Mouse (Mus musculus): ENCODE results near the gene Ptma. TPM values are rescaled to one million over a fixed set of nuclear protein-coding genes. Genes with fewer than 3 reads are reported as not detected.
"Not testable (repeated sequence)": the region's sequence is repeated elsewhere in the genome, so short reads cannot be mapped to it uniquely, and the experiment has no call there.

Gene Ptma
- polyA plus RNA-seq, 1 experiment = 672 TPM

GRCm38 (mm10) chr1:86529590-86529989, 3.1 kb downstream of the Ptma start:
- H3K4me3 ChIP-seq (replicated peaks; ENCODE audit: insufficient read depth, low read depth, low read length) = no peak overlapping the region
- TF ChIP-seq POLR2A (IDR thresholded peaks at IDR 0.05; ENCODE audit: borderline replicate concordance, insufficient read depth, low read length) (no peak), CTCF (IDR thresholded peaks at IDR 0.05; ENCODE audit: borderline replicate concordance, insufficient read depth, low read depth, low read length) (no peak)
- H3K27me3 ChIP-seq (ENCODE audit: control insufficient read depth, insufficient read depth, low read length) = no peaks in the 10 kb centered on the region
- whole genome bisulfite sequencing = 18% methylated on average over 4 of the region's 4 CpGs
- H3K27ac ChIP-seq (ENCODE audit: insufficient read depth, low read length) = peak overlapping the region; percentile 27
- DNase-seq = peak in 1 of 2 experiments; percentile 33
- H3K4me1 ChIP-seq (ENCODE audit: control insufficient read depth, insufficient read depth, low read length) = peaks cover 14% of the 10 kb centered on the region; the same call in 1 of the 2 replicates

GRCm38 (mm10) chr1:86530871-86531546, 4.5 kb downstream of the Ptma start:
- no peak for TF ChIP-seq CTCF (IDR thresholded peaks at IDR 0.05; ENCODE audit: borderline replicate concordance, insufficient read depth, low read depth, low read length)
- TF ChIP-seq POLR2A (IDR thresholded peaks at IDR 0.05; ENCODE audit: borderline replicate concordance, insufficient read depth, low read length) = no peak
- WGBS = 17% methylated on average over 4 of the region's 4 CpGs
- H3K27me3 ChIP-seq (ENCODE audit: control insufficient read depth, insufficient read depth, low read length) = no peaks in the 10 kb centered on the region
- peak; percentile 32 to 45 for DNase-seq
- no peak overlapping the region for H3K4me3 ChIP-seq (replicated peaks; ENCODE audit: insufficient read depth, low read depth, low read length)
- peaks cover 10% of the 10 kb centered on the region; the same call in 1 of the 2 replicates for H3K4me1 ChIP-seq (ENCODE audit: control insufficient read depth, insufficient read depth, low read length)
- no peak overlapping the region for H3K27ac ChIP-seq (ENCODE audit: insufficient read depth, low read length)

GRCm38 (mm10) chr1:86531547-86532321, 5.2 kb downstream of the Ptma start:
- WGBS = 25% methylated on average over 13 of the region's 13 CpGs
- DNase-seq = no peak
- no peak overlapping the region for H3K4me3 ChIP-seq (replicated peaks; ENCODE audit: insufficient read depth, low read depth, low read length)
- no peaks in the 10 kb centered on the region for H3K27me3 ChIP-seq (ENCODE audit: control insufficient read depth, insufficient read depth, low read length)
- TF ChIP-seq CTCF (IDR thresholded peaks at IDR 0.05; ENCODE audit: borderline replicate concordance, insufficient read depth, low read depth, low read length) = no peak
- no peak for TF ChIP-seq POLR2A (IDR thresholded peaks at IDR 0.05; ENCODE audit: borderline replicate concordance, insufficient read depth, low read length)
- peaks cover 10% of the 10 kb centered on the region; the same call in 1 of the 2 replicates for H3K4me1 ChIP-seq (ENCODE audit: control insufficient read depth, insufficient read depth, low read length)
- peak overlapping the region; percentile 27; the same call in 1 of the 2 replicates for H3K27ac ChIP-seq (ENCODE audit: insufficient read depth, low read length)

GRCm38 (mm10) chr1:86532362-86533051, 6.0 kb downstream of the Ptma start:
- Histone ChIP-seq H3K4me3 (replicated peaks; ENCODE audit: insufficient read depth, low read depth, low read length) (no peak overlapping the region), H3K27ac (ENCODE audit: insufficient read depth, low read length) (no peak overlapping the region), H3K4me1 (ENCODE audit: control insufficient read depth, insufficient read depth, low read length) (peaks cover 10% of the 10 kb centered on the region; the same call in 1 of the 2 replicates), H3K27me3 (ENCODE audit: control insufficient read depth, insufficient read depth, low read length) (no peaks in the 10 kb centered on the region)
- TF ChIP-seq CTCF (IDR thresholded peaks at IDR 0.05; ENCODE audit: borderline replicate concordance, insufficient read depth, low read depth, low read length) = peak; percentile 94
- no peak for TF ChIP-seq POLR2A (IDR thresholded peaks at IDR 0.05; ENCODE audit: borderline replicate concordance, insufficient read depth, low read length)
- DNase-seq = peak; percentile 89 to 96
- WGBS = 15% methylated on average over 11 of the region's 11 CpGs

GRCm38 (mm10) chr1:86533411-86534130, 7.0 kb downstream of the Ptma start:
- no peaks in the 10 kb centered on the region for H3K27me3 ChIP-seq (ENCODE audit: control insufficient read depth, insufficient read depth, low read length)
- DNase-seq = no peak
- H3K27ac ChIP-seq (ENCODE audit: insufficient read depth, low read length) = no peak overlapping the region
- H3K4me1 ChIP-seq (ENCODE audit: control insufficient read depth, insufficient read depth, low read length) = peaks cover 10% of the 10 kb centered on the region; the same call in 1 of the 2 replicates
- H3K4me3 ChIP-seq (replicated peaks; ENCODE audit: insufficient read depth, low read depth, low read length) = no peak overlapping the region
- TF ChIP-seq POLR2A (IDR thresholded peaks at IDR 0.05; ENCODE audit: borderline replicate concordance, insufficient read depth, low read length) = no peak
- TF ChIP-seq CTCF (IDR thresholded peaks at IDR 0.05; ENCODE audit: borderline replicate concordance, insufficient read depth, low read depth, low read length) = 0 out of 2 replicates have a peak, but pooled peaks have one; percentile 9
- WGBS = 63% methylated on average over 6 of the region's 6 CpGs

- WGBS = 73% methylated on average over 3 of the region's 3 CpGs
- no peak overlapping the region for H3K27ac ChIP-seq (ENCODE audit: insufficient read depth, low read length)
- no peak overlapping the region for H3K4me3 ChIP-seq (replicated peaks; ENCODE audit: insufficient read depth, low read depth, low read length)
- H3K27me3 ChIP-seq (ENCODE audit: control insufficient read depth, insufficient read depth, low read length) = no peaks in the 10 kb centered on the region
- TF ChIP-seq POLR2A (IDR thresholded peaks at IDR 0.05; ENCODE audit: borderline replicate concordance, insufficient read depth, low read length) (no peak), CTCF (IDR thresholded peaks at IDR 0.05; ENCODE audit: borderline replicate concordance, insufficient read depth, low read depth, low read length) (peak; percentile 18; the same call in 1 of the 2 replicates)
- no peaks in the 10 kb centered on the region for H3K4me1 ChIP-seq (ENCODE audit: control insufficient read depth, insufficient read depth, low read length)
- peak in 1 of 2 experiments; percentile 15 for DNase-seq
Observed at GRCm38 (mm10) chr1:86538383-86538782, 11.9 kb downstream of the Ptma start.

GRCm38 (mm10) chr1:86539583-86539982, 13.1 kb downstream of the Ptma start:
- not testable (repeated sequence) for DNase-seq; H3K27me3 ChIP-seq (ENCODE audit: control insufficient read depth, insufficient read depth, low read length); H3K4me3 ChIP-seq (replicated peaks; ENCODE audit: insufficient read depth, low read depth, low read length); H3K27ac ChIP-seq (ENCODE audit: insufficient read depth, low read length); H3K4me1 ChIP-seq (ENCODE audit: control insufficient read depth, insufficient read depth, low read length)
- WGBS = 92% methylated on average over 12 of the region's 12 CpGs

Measured in cerebellum, adult 2 months (tissue).